In the genomic region with DNA sequence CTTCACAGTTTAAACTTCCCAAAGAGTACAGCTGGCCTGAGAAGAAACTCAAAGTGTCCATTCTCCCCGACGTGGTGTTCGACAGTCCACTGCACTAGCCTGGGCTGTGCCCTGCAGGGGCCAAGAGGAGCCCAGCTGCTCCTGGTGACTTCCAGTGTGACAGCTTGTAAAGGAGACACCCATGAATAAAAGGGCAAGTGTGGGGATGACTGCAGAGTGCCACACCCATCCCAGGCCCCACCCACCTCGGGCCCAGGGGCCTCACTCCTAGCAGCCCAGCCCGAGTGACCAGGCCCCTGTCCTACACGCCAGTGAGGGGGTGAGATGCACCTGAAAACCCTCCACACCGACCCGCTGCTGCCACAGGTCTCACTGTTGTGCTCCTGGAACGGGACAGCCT, we compare ENCODE assay signal across 14 mouse cellular contexts. TPM values are rescaled to one million over a fixed set of nuclear protein-coding genes. Genes with fewer than 3 reads are reported as not detected.
DNase-seq lines count a peak whose midpoint lies in the region; ATAC-seq and TF ChIP-seq lines count a peak whose summit lies in the region.
"Had no signal": no experiment of that assay in that cellular context is flagged by ENCODE, and none has a peak within 500 bp of the region (broad histone marks: within the 10 kb centered on the region; RNA-seq: fewer than 3 reads in every experiment).

No protein-coding gene starts in this region.

- no peaks in the 10 kb centered on the region for H3K27me3 ChIP-seq in heart, embryonic 10.5 days (ENCODE audit: insufficient read depth, poor library complexity, severe bottlenecking)
- H3K27me3 ChIP-seq in liver, embryonic 11.5 days (replicated peaks; ENCODE audit: control insufficient read depth, insufficient read depth, low read length), result no peaks in the 10 kb centered on the region
- H3K27me3 ChIP-seq in heart, postnatal 0 days (ENCODE audit: control insufficient read depth, insufficient read depth, low read length), result no peaks in the 10 kb centered on the region
- no peaks in the 10 kb centered on the region for H3K27me3 ChIP-seq in liver, embryonic 14.5 days (ENCODE audit: control insufficient read depth, insufficient read depth, low read length)
- H3K27me3 ChIP-seq: neural tube, embryonic 15.5 days had no signal

- 0 out of 2 replicates have a peak, but pooled peaks have one; percentile 59 for ATAC-seq in liver, embryonic 11.5 days (replicated peaks; ENCODE audit: low FRiP score)
- no peak for ATAC-seq in heart, postnatal 0 days (ENCODE audit: insufficient read depth, low read depth)
- ATAC-seq in liver, embryonic 14.5 days (ENCODE audit: insufficient read depth), result peak; percentile 41; the same call in 1 of the 2 replicates
- ATAC-seq: inflammation-experienced regulatory T-cells, adult 6 months; midbrain, embryonic 16.5 days had no signal

- TF ChIP-seq CTCF in heart, postnatal 0 days (IDR thresholded peaks at IDR 0.05; ENCODE audit: low read depth), result no peak
- TF ChIP-seq CTCF in liver, embryonic 14.5 days (IDR thresholded peaks at IDR 0.05; ENCODE audit: low read depth), result no peak

- peaks cover 18% of the 10 kb centered on the region for H3K36me3 ChIP-seq in heart, embryonic 10.5 days
- 0 out of 2 replicates have a peak, but pooled peaks cover 2% of the 10 kb centered on the region for H3K36me3 ChIP-seq in liver, embryonic 11.5 days (ENCODE audit: control insufficient read depth, insufficient read depth, low read length)
- H3K36me3 ChIP-seq in heart, postnatal 0 days (replicated peaks; ENCODE audit: control insufficient read depth, insufficient read depth, low read length), result peaks cover 3% of the 10 kb centered on the region; the same call in 1 of the 2 replicates
- H3K36me3 ChIP-seq in liver, embryonic 14.5 days (replicated peaks; ENCODE audit: control insufficient read depth, insufficient read depth, low read depth), result no peaks in the 10 kb centered on the region

- H3K4me1 ChIP-seq in heart, embryonic 10.5 days, result peaks cover 95% of the 10 kb centered on the region
- peaks cover 63% of the 10 kb centered on the region for H3K4me1 ChIP-seq in liver, embryonic 11.5 days (replicated peaks; ENCODE audit: control insufficient read depth, insufficient read depth, low read length)
- peaks cover 67% of the 10 kb centered on the region for H3K4me1 ChIP-seq in heart, postnatal 0 days (ENCODE audit: control insufficient read depth, insufficient read depth)
- H3K4me1 ChIP-seq in liver, embryonic 14.5 days (replicated peaks; ENCODE audit: control insufficient read depth in 2 of 2, insufficient read depth in 2 of 2, low read length in 1 of 2), result peaks cover 10 to 29% of the 10 kb centered on the region in 2 experiments

- H3K9ac ChIP-seq in liver, embryonic 11.5 days (ENCODE audit: low read depth, low read length), result peak overlapping the region; percentile 5; the same call in 1 of the 2 replicates
- H3K9ac ChIP-seq in heart, postnatal 0 days (replicated peaks; ENCODE audit: low read depth, low read length), result no peak overlapping the region; the same call in 1 of the 2 replicates
- no peak overlapping the region for H3K9ac ChIP-seq in liver, embryonic 14.5 days (replicated peaks)
- H3K9ac ChIP-seq: neural tube, embryonic 15.5 days had no signal

- no peak for DNase-seq in heart, embryonic 10.5 days (ENCODE audit: low spot score)
- DNase-seq in heart, postnatal 4 days, result no peak
- DNase-seq in liver, embryonic 11.5 days (ENCODE audit: low spot score), result no peak
- no peak for DNase-seq in liver
- DNase-seq in heart, postnatal 0 days (ENCODE audit: low spot score), result no peak
- no peak for DNase-seq in liver, embryonic 14.5 days (ENCODE audit: low read depth in 3 of 3, low spot score in 3 of 3)
- no peak for DNase-seq in frontal cortex, postnatal 14 days (ENCODE audit: low spot score in 2 of 2)
- no peak for DNase-seq in cerebellum, adult 9-10 months
- DNase-seq: gastrocnemius, postnatal 14 days; lung, adult 18-20 months had no signal

- H3K4me3 ChIP-seq in heart, embryonic 10.5 days, result no peak overlapping the region
- no peak overlapping the region for H3K4me3 ChIP-seq in liver, embryonic 11.5 days (ENCODE audit: low read depth, low read length)
- H3K4me3 ChIP-seq in heart, postnatal 0 days (ENCODE audit: low read depth, low read length), result no peak overlapping the region
- no peak overlapping the region for H3K4me3 ChIP-seq in liver, embryonic 14.5 days (ENCODE audit: insufficient read depth in 1 of 2, low read depth in 2 of 2, low read length in 2 of 2)
- H3K4me3 ChIP-seq: erythroblast, embryonic 14.5 days; neural tube, embryonic 15.5 days had no signal

- TF ChIP-seq EP300 in heart, postnatal 0 days (IDR thresholded peaks at IDR 0.05; ENCODE audit: low read depth), result no peak
- TF ChIP-seq EP300 in liver, embryonic 14.5 days (IDR thresholded peaks at IDR 0.05; ENCODE audit: low read depth), result no peak

- peak overlapping the region; percentile 80 for H3K27ac ChIP-seq in heart, embryonic 10.5 days
- H3K27ac ChIP-seq in liver, embryonic 11.5 days (ENCODE audit: low read depth, low read length), result 0 out of 2 replicates have a peak overlapping the region, but pooled peaks have one; percentile 5
- peak overlapping the region; percentile 98 for H3K27ac ChIP-seq in heart, postnatal 0 days (ENCODE audit: low read depth)
- H3K27ac ChIP-seq in liver, embryonic 14.5 days, result no peak overlapping the region
- H3K27ac ChIP-seq: neural tube, embryonic 15.5 days had no signal

- 61% methylated on average over 9 of the region's 9 CpGs for WGBS in heart, embryonic 10.5 days
- WGBS in liver, embryonic 11.5 days, result 62% methylated on average over 9 of the region's 9 CpGs
- 59% methylated on average over 9 of the region's 9 CpGs for WGBS in heart, postnatal 0 days
- 46% methylated on average over 9 of the region's 9 CpGs for WGBS in liver, embryonic 14.5 days (ENCODE audit: insufficient replicate concordance)

- H3K4me2 ChIP-seq in liver, embryonic 11.5 days, result peak overlapping the region; percentile 7; the same call in 1 of the 2 replicates
- H3K4me2 ChIP-seq in heart, postnatal 0 days (ENCODE audit: low read depth, low read length), result no peak overlapping the region
- H3K4me2 ChIP-seq in liver, embryonic 14.5 days (ENCODE audit: low read depth), result no peak overlapping the region
- H3K4me2 ChIP-seq: neural tube, embryonic 15.5 days had no signal

- H3K9me3 ChIP-seq in heart, embryonic 10.5 days, result no peaks in the 10 kb centered on the region
- H3K9me3 ChIP-seq in liver, embryonic 11.5 days (ENCODE audit: control insufficient read depth, low read length), result no peaks in the 10 kb centered on the region
- no peaks in the 10 kb centered on the region for H3K9me3 ChIP-seq in heart, postnatal 0 days (replicated peaks; ENCODE audit: control insufficient read depth, low read length)
- H3K9me3 ChIP-seq in liver, embryonic 14.5 days (ENCODE audit: control insufficient read depth, low read length), result no peaks in the 10 kb centered on the region
- H3K9me3 ChIP-seq: neural tube, embryonic 15.5 days had no signal

RNA-seq across cellular contexts. Expression of a gene that starts 15.7 kb away (rescaled TPM):
- 17.6 and 22.0 TPM in 2 replicates for polyA plus RNA-seq in heart, embryonic 10.5 days (2016; fragmentation: Nextera tagmentation; extraction: Ambion mirVana)
- 10 to 100 TPM; 50.1 to 53.8 TPM for total RNA-seq in heart, postnatal 4 days (2021)
- 22.9 and 24.1 TPM in 2 replicates for polyA plus RNA-seq in liver, embryonic 11.5 days (2014; fragmentation: Nextera tagmentation; extraction: Ambion mirVana)
- total RNA-seq in heart, postnatal 0 days (2014; rRNA removed; ENCODE audit: low replicate concordance), result 35.9 and 48.3 TPM in 2 replicates
- polyA plus RNA-seq in heart, postnatal 0 days (2015; fragmentation: Nextera tagmentation; extraction: Ambion mirVana), result 14.3 and 14.6 TPM in 2 replicates
- 7.3 and 7.7 TPM in 2 replicates for polyA plus RNA-seq in liver, embryonic 14.5 days (2012; rRNA removed)
- 7.5 and 10.1 TPM in 2 replicates for polyA plus RNA-seq in liver, embryonic 14.5 days (2014; fragmentation: Nextera tagmentation; extraction: Ambion mirVana)
